Mouse (Mus musculus) E14TG2a.4 (cell line): Measurements from ENCODE around the gene Gm49384.

ENCODE experiments used
- CTCF ChIP-seq: conservative IDR thresholded peaks from 2 replicates; pipeline ENCODE4 v1.5.1; 2014; ENCODE audit warnings: low read length
- NANOG ChIP-seq: IDR thresholded peaks from 2 replicates; pipeline ENCODE4 v1.6.1; 2014; ENCODE audit warnings: borderline replicate concordance, low read length, mixed read lengths
- POU5F1 ChIP-seq: IDR thresholded peaks from 2 replicates; pipeline ENCODE4 v1.6.1; 2014; ENCODE audit warnings: low read length, borderline replicate concordance

DNA sequence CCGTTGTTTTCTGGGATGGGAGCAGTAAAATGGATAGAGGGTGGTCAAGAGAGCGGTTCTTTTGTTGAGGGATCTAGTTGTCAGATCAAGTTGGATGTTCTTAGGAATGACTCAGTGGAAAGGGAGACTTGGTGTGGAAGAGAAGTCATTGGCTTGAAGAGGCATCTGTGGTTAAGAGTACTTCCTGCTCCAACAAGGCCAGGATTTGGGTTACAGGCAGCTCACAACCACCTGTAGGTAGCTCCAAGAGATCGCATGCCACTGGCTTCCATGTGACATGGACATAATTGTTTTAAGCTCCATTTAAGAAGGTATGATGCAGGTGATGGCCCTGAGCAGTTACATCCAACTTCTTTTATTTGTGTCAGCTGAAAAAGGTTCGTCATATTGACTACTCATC is 45.7 kb upstream of the Gm49384 start:
- TF ChIP-seq CTCF (no peak), NANOG (no peak), POU5F1 (no peak)
